Mouse (Mus musculus) ovary, adult 18-20 months (tissue): ENCODE results near the gene Mrpl20.
A peak's percentile ranks its signal among the peaks of the same experiment; 100 is the strongest.

Experiments used
- DNase-seq: peaks from one replicate; pipeline ENCODE4 v3.0.0; 2022; ENCODE audit warnings: low spot score, mixed read lengths

Mrpl20 gene

DNA sequence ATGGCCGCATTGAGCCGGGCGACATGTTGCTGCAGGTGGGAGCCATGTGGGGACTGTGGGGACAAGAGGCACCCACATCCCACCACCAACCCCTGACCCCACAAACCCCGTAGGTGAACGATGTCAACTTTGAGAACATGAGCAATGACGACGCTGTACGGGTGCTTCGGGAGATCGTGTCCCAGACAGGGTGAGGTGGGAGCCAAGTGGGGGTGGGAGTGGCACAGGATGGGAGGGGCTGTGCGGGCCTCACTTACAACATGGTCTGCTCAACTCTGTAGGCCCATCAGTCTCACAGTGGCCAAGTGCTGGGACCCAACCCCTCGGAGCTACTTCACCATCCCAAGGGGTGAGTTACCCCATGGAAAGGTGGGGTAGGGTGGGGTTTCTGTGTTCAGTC lies 52.3 kb downstream of the Mrpl20 start:
- no peak for DNase-seq

- no peak for DNase-seq
These were observed 53.4 kb downstream of the Mrpl20 start for GRCm38 (mm10) chr4:155856071-155856470.

DNA sequence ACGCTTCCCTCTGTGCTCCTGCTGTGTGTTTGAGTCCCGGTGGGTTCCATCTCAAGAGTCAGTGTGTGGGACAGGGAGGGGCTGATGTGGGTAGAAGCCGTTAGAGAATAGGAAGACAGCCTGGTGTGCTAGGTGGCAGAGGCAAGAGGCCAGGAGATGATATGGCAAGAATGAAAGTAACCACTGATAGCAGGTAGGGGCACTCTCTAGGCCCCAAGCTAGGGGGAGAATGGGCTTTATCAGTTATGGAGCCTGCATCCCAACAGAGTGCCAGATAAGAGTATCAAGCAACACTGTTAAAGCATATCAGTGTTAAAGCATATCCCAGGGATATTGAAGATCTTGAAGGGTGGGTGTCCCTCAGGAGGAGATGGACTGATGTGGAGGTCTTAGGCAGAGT lies 54.2 kb downstream of the Mrpl20 start:
- DNase-seq: no peak

DNA sequence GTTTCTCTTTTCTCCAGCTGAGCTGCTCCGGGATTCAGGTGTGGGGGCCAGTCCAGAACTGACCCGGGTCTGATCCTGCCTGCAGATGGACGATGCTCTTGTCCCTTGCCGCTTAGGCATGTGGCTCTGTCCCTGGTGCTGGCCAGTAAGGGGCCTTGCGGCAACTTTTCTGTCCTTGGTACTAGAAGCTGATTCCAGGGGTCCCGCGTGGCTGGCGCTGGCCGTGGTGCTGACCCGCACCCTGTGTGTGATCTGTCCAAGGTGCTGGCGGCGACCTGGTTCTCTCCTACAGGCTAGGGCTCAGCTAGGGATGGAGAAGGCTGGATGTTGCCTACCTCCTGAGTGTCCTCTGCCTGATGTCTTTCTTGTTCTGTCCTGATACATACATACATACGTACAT lies 56.6 kb downstream of the Mrpl20 start:
- DNase-seq: peak; percentile 58
